Mouse (Mus musculus): ENCODE data around the gene St6galnac1. TPM values are rescaled to one million over a fixed set of nuclear protein-coding genes. Genes with fewer than 3 reads are reported as not detected.

The St6galnac1 gene
- polyA plus RNA-seq, 1 experiment from 2014 or later = not detected

DNA sequence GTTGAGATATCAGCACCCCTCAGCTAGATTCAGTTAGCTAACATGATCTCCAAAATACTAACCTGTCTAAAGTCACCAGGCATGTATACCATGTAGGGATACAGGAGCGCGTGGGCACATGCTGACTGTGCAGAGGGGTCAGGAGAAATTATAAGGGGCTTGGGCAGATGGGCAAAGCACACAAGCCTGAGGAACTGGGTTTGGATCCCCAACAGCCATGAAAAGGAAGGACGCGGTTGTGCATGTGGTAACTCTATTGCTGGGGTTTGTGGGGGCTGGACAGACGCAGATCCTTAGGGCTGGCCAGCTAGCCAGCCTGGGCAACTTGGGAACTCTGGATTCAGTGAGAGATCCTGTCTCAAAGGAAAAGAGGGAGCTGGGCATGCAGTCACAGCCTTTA, 42.3 kb upstream of the St6galnac1 start:
- Histone ChIP-seq H3K4me2 (no peak overlapping the region), H3K36me3 (ENCODE audit: control insufficient read depth, insufficient read depth, low read length) (no peaks in the 10 kb centered on the region), H3K4me3 (ENCODE audit: low read depth, low read length) (no peak overlapping the region), H3K9me3 (ENCODE audit: control insufficient read depth, low read length) (no peaks in the 10 kb centered on the region), H3K4me1 (replicated peaks; ENCODE audit: control insufficient read depth, insufficient read depth, low read length) (peaks cover 27% of the 10 kb centered on the region), H3K27me3 (replicated peaks; ENCODE audit: control insufficient read depth, insufficient read depth, low read length) (no peaks in the 10 kb centered on the region), H3K9ac (ENCODE audit: low read depth, low read length) (no peak overlapping the region), H3K27ac (ENCODE audit: low read depth, low read length) (no peak overlapping the region)
- 92% methylated on average over 5 of the region's 5 CpGs for WGBS
- ATAC-seq (replicated peaks; ENCODE audit: low FRiP score) = no peak
- DNase-seq (ENCODE audit: low spot score) = no peak

DNA sequence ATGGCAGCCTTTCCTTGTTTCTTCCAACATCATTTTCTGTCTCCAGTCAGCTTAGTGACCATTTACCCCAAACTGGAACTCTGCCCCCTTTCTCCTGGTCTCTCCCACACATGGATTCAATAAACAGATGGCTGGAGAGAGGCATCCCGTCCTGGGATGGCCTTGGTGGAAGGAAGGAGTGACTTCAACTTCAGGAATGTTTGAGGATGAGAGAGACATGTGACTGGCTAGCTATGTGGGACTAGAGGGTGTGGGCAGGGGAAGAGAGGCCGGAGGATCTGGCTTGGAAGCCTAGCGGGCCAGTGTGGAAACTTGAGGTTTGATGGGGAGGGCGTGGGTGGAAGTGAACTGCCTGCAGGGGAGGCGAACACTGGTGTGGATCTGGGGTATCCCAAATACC, 41.5 kb upstream of the St6galnac1 start:
- Histone ChIP-seq H3K4me2 (no peak overlapping the region), H3K27me3 (replicated peaks; ENCODE audit: control insufficient read depth, insufficient read depth, low read length) (no peaks in the 10 kb centered on the region), H3K36me3 (ENCODE audit: control insufficient read depth, insufficient read depth, low read length) (no peaks in the 10 kb centered on the region), H3K9me3 (ENCODE audit: control insufficient read depth, low read length) (no peaks in the 10 kb centered on the region), H3K4me3 (ENCODE audit: low read depth, low read length) (no peak overlapping the region), H3K27ac (ENCODE audit: low read depth, low read length) (no peak overlapping the region), H3K4me1 (replicated peaks; ENCODE audit: control insufficient read depth, insufficient read depth, low read length) (peaks cover 31% of the 10 kb centered on the region), H3K9ac (ENCODE audit: low read depth, low read length) (no peak overlapping the region)
- DNase-seq (ENCODE audit: low spot score) (no peak), ATAC-seq (replicated peaks; ENCODE audit: low FRiP score) (no peak)
- 71% methylated on average over 5 of the region's 5 CpGs for WGBS

DNA sequence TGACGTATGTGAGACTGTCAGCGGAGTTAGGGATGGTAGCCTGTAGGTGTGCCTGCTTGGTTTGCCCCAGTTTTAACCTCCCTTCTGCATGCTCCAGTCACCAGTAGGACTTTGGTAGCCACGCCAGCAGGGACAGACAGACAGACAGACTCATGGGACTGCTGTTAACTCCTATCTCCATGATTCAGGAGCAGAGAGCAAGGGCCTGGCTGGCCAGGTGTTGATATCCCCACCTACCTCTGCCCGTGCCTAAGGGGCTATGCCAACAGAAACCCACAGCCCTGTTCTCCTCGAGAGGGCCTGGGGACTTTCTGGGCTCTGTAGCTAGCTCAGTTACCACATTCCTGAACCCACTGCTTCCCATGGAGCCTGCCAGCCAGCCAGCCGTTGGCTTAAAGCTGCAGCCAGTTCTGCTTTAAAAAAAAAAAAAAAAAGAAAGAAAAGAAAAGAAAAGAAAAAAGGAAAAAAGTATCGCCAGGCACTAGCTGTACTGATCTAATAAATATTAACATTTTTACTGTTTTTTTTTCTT, 39.6 kb upstream of the St6galnac1 start:
- no peaks in the 10 kb centered on the region; the same call in 1 of the 2 replicates for H3K27me3 ChIP-seq (replicated peaks; ENCODE audit: control insufficient read depth, insufficient read depth, low read length)
- no peak overlapping the region for H3K4me3 ChIP-seq (ENCODE audit: low read depth, low read length)
- no peak overlapping the region for H3K9ac ChIP-seq (ENCODE audit: low read depth, low read length)
- ATAC-seq (replicated peaks; ENCODE audit: low FRiP score) = no peak
- 35% methylated on average over 7 of the region's 7 CpGs for WGBS
- peaks cover 38% of the 10 kb centered on the region for H3K4me1 ChIP-seq (replicated peaks; ENCODE audit: control insufficient read depth, insufficient read depth, low read length)
- H3K9me3 ChIP-seq (ENCODE audit: control insufficient read depth, low read length) = no peaks in the 10 kb centered on the region
- peak overlapping the region; percentile 20; the same call in 1 of the 2 replicates for H3K4me2 ChIP-seq
- peak overlapping the region; percentile 66; the same call in 1 of the 2 replicates for H3K27ac ChIP-seq (ENCODE audit: low read depth, low read length)
- no peaks in the 10 kb centered on the region for H3K36me3 ChIP-seq (ENCODE audit: control insufficient read depth, insufficient read depth, low read length)
- no peak for DNase-seq (ENCODE audit: low spot score)

DNA sequence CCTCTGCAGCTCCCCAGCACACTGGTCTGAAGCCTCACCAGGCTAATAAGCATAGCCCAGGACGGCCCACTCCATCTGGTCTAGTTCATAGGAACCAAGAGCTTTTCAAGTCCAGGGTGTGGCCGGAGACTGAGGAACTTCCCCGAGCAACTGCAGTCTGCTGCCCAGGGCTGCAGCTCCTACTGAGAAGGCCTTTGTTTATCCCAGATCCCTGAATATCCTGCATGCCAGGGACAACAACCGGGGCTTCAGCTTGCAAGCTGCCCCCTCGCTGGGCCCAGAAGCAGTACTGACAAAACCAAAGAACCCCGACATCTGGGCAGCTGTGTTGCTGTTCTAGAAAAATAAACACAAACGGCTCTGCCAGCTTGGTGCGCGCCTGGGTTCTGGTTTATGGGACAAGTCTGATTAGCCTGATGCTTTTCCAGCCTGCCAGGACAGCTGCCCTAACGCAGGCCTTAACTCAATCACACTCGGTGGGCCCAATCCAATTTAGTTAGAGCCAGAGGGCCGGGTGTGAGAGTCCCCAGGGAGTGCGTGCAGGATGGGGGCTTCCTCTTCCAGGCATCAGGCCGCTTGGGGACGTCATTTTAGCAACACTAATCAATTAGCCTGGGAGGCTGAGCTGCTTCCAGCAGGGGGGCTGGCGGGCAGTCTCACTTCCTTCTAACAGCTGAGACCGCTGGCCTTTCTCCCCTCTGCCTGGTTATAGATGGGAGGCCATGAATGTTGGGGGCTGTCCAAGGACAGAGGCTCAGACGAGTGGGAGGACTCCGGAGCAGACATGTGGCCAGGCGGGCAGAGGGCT, 39.0 kb upstream of the St6galnac1 start:
- ATAC-seq (replicated peaks; ENCODE audit: low FRiP score) = 0 out of 2 replicates have a peak, but pooled peaks have one; percentile 21
- DNase-seq (ENCODE audit: low spot score) = peak; percentile 51
- peak overlapping the region; percentile 20; the same call in 1 of the 2 replicates for H3K4me2 ChIP-seq
- no peaks in the 10 kb centered on the region for H3K9me3 ChIP-seq (ENCODE audit: control insufficient read depth, low read length)
- H3K27me3 ChIP-seq (replicated peaks; ENCODE audit: control insufficient read depth, insufficient read depth, low read length) = no peaks in the 10 kb centered on the region; the same call in 1 of the 2 replicates
- H3K36me3 ChIP-seq (ENCODE audit: control insufficient read depth, insufficient read depth, low read length) = no peaks in the 10 kb centered on the region
- H3K4me3 ChIP-seq (ENCODE audit: low read depth, low read length) = no peak overlapping the region
- 28% methylated on average over 20 of the region's 20 CpGs for WGBS
- H3K27ac ChIP-seq (ENCODE audit: low read depth, low read length) = peak overlapping the region; percentile 66
- no peak overlapping the region for H3K9ac ChIP-seq (ENCODE audit: low read depth, low read length)
- peaks cover 38% of the 10 kb centered on the region for H3K4me1 ChIP-seq (replicated peaks; ENCODE audit: control insufficient read depth, insufficient read depth, low read length)

DNA sequence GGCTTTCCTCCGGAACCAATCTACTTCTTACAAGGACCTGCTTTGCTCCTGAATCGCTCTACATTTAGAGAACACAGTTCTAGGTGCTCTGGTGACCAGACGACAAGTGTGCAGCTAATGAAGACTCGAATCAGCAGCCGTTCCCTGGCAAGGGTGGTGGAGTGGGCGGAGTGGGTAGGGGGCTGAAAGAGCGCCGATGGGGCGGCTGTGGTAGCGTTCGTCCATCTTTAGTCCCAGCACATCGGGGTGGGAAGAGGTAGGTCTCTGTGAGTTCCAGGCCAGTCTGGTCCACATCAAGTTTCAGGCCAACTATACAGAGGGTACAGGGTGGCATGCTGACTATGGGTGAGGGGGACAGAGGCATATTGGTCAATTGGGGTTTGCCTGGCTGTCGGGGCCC, 38.3 kb upstream of the St6galnac1 start:
- H3K27me3 ChIP-seq (replicated peaks; ENCODE audit: control insufficient read depth, insufficient read depth, low read length) = no peaks in the 10 kb centered on the region; the same call in 1 of the 2 replicates
- H3K36me3 ChIP-seq (ENCODE audit: control insufficient read depth, insufficient read depth, low read length) = no peaks in the 10 kb centered on the region
- H3K27ac ChIP-seq (ENCODE audit: low read depth, low read length) = peak overlapping the region; percentile 66; the same call in 1 of the 2 replicates
- no peaks in the 10 kb centered on the region for H3K9me3 ChIP-seq (ENCODE audit: control insufficient read depth, low read length)
- no peak overlapping the region for H3K9ac ChIP-seq (ENCODE audit: low read depth, low read length)
- DNase-seq (ENCODE audit: low spot score) = no peak
- ATAC-seq (replicated peaks; ENCODE audit: low FRiP score) = no peak
- no peak overlapping the region for H3K4me2 ChIP-seq
- WGBS = 81% methylated on average over 13 of the region's 13 CpGs
- H3K4me3 ChIP-seq (ENCODE audit: low read depth, low read length) = no peak overlapping the region
- peaks cover 38% of the 10 kb centered on the region for H3K4me1 ChIP-seq (replicated peaks; ENCODE audit: control insufficient read depth, insufficient read depth, low read length)

DNA sequence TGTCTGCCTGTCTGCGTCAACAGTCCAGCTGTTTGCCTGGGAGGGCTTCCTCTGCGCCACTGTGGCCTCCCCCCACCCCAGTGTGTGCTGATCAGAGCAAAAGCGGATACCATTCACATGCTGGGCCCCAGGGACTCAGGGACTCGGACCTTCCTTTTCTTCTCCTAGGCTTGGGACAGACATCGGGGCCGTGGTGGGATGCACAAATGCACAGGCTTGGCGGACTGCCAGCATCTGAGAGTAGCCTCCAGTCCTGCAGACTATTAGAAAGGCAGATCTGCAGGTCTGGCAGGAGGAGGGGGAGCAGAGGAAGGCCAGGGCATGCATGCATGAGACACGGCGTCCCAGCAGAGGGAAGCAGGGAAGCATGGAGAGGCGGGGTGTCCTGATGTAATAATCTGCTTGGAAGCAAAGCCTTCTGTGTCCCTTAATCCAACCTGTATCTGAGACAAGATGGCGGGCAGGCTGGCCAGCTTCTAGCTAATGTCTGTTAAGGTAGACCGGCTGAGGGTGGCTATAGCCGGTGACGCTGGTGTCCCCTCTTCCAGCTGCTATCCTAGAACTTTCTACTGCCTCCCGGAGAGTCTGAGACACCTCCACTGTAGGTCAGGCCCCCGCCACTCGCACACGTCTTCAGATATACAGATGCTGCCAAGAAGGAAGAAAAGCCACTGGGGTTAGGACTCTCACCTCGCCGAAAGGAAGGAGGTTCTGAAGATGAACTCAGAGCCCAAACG, 37.7 kb upstream of the St6galnac1 start:
- H3K4me2 ChIP-seq = no peak overlapping the region
- DNase-seq (ENCODE audit: low spot score) = peak; percentile 45
- H3K9ac ChIP-seq (ENCODE audit: low read depth, low read length) = no peak overlapping the region
- H3K27me3 ChIP-seq (replicated peaks; ENCODE audit: control insufficient read depth, insufficient read depth, low read length) = no peaks in the 10 kb centered on the region; the same call in 1 of the 2 replicates
- no peaks in the 10 kb centered on the region for H3K36me3 ChIP-seq (ENCODE audit: control insufficient read depth, insufficient read depth, low read length)
- H3K4me1 ChIP-seq (replicated peaks; ENCODE audit: control insufficient read depth, insufficient read depth, low read length) = peaks cover 39% of the 10 kb centered on the region
- 0 out of 2 replicates have a peak, but pooled peaks have one; percentile 23 for ATAC-seq (replicated peaks; ENCODE audit: low FRiP score)
- no peaks in the 10 kb centered on the region for H3K9me3 ChIP-seq (ENCODE audit: control insufficient read depth, low read length)
- peak overlapping the region; percentile 4; the same call in 1 of the 2 replicates for H3K27ac ChIP-seq (ENCODE audit: low read depth, low read length)
- no peak overlapping the region for H3K4me3 ChIP-seq (ENCODE audit: low read depth, low read length)
- 71% methylated on average over 21 of the region's 21 CpGs for WGBS

DNA sequence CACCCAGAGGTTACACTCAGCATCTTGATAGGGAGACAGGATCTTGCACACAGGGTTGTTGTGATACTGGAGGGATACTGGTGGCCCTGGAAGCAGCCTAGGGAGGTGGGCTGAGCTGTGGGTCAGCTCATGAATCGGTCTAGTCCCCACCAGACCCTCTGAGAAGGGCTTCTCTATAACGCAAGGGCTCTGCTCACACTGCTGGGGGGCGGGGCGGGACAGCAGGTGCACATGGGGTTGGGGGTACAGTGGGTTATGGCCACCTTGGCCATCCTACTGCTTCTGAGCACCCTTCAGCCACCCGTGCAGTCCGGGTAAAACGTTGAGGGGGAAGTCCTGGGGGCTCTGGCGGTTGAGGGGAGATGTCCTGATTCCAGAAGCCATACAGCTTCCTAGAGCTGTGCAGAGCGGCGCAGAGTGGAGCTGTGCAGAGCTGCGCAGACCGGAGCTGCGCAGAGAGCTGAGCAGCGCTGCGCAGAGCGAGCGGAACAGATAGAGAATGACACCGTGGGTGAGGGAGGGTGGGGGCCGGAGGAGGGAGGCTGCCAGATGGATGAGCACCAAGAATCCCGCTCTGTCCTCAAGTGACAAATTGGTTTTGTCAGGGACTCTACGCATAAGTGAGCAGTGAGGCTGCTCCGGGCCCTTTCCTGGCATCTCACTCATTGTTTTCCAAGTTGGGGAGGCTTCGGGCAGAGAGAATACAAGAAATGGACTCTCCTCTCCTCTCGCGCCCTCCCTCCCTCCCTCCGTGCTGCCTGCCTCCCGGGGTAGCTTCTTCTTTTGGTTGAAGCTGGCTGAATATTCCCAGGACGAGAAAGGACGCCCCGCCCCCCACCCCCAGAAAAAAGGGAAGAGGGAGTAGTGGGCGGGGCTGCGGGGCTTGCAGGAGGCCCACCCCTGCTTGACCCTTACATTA, 35.9 kb upstream of the St6galnac1 start:
- peak; percentile 60 for DNase-seq (ENCODE audit: low spot score)
- WGBS = 20% methylated on average over 31 of the region's 32 CpGs
- Histone ChIP-seq H3K27me3 (replicated peaks; ENCODE audit: control insufficient read depth, insufficient read depth, low read length) (no peaks in the 10 kb centered on the region; the same call in 1 of the 2 replicates), H3K9me3 (ENCODE audit: control insufficient read depth, low read length) (no peaks in the 10 kb centered on the region), H3K9ac (ENCODE audit: low read depth, low read length) (no peak overlapping the region), H3K4me3 (ENCODE audit: low read depth, low read length) (peak overlapping the region; percentile 38), H3K4me1 (replicated peaks; ENCODE audit: control insufficient read depth, insufficient read depth, low read length) (peaks cover 41% of the 10 kb centered on the region), H3K4me2 (peak overlapping the region; percentile 71), H3K27ac (ENCODE audit: low read depth, low read length) (peak overlapping the region; percentile 32; the same call in 1 of the 2 replicates), H3K36me3 (ENCODE audit: control insufficient read depth, insufficient read depth, low read length) (no peaks in the 10 kb centered on the region)
- ATAC-seq (replicated peaks; ENCODE audit: low FRiP score) = peak; percentile 58

DNA sequence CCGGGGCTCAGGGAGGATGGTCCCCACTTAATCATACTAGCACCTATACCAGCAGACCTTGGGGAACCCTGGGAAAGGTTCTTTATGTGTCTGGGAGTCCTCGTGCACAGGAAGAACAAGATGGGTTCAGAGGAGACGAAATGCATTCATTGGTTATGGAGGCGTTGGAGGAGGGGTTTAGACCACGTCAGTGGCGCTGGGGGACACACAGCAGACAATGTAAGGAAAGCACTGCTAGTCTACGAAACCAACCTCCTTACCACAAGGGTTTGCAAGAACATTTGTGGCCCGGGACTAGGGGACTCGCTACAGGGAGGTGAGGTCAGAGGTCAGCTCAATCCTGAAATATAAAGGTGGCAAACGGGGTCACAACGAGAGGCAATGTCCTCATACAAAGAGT, 35.2 kb upstream of the St6galnac1 start:
- ATAC-seq (replicated peaks; ENCODE audit: low FRiP score) (no peak), DNase-seq (ENCODE audit: low spot score) (no peak)
- Histone ChIP-seq H3K27ac (ENCODE audit: low read depth, low read length) (no peak overlapping the region), H3K4me1 (replicated peaks; ENCODE audit: control insufficient read depth, insufficient read depth, low read length) (peaks cover 41% of the 10 kb centered on the region), H3K27me3 (replicated peaks; ENCODE audit: control insufficient read depth, insufficient read depth, low read length) (no peaks in the 10 kb centered on the region; the same call in 1 of the 2 replicates), H3K4me3 (ENCODE audit: low read depth, low read length) (no peak overlapping the region), H3K9me3 (ENCODE audit: control insufficient read depth, low read length) (no peaks in the 10 kb centered on the region), H3K36me3 (ENCODE audit: control insufficient read depth, insufficient read depth, low read length) (no peaks in the 10 kb centered on the region), H3K4me2 (no peak overlapping the region), H3K9ac (ENCODE audit: low read depth, low read length) (no peak overlapping the region)
- WGBS = 76% methylated on average over 11 of the region's 11 CpGs

Measured in liver, embryonic 11.5 days (tissue).